Mouse (Mus musculus): ENCODE measurements at regions not wholly inside any gene's neighbourhood (a gene's known extent, or its start where the extent isn't known, plus 50 kb on each side); places are given as distances from the start of the nearest gene placed in this dataset.
A peak's percentile ranks its signal among the peaks of the same experiment; 100 is the strongest.

GRCm38 (mm10) chr12:39086285-39086684 lies 307.1 kb downstream of the Etv1 start:
- no peak for DNase-seq

DNA sequence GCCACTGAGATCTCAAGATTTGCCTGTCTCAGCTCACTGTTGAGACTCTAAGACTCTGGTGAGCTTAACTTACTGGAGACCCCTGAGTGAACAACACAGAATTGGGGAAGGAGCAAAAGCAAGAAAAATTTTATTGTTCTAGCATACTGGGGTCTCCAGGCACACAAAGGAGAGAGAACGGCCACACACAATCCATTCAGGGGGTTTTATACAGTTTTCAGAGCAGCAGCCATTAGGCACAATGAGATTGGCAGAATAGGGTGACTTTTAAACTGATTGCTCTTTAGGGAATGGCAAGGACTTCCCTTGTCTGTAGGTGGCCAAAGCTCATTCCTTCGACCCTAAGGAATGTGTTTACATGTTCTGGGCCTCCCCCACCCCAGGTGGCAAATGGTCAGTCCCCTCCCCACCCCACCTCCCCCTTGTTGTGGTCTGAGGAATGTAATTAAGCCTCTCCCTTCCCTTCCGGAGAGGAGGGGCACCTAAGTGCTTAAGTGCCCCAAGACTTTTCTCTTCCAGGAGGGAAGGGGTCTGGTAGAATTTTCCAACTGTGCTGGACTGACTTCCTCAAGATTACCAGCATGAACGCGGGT lies 315.6 kb downstream of the Etv1 start:
- no peak for DNase-seq

DNA sequence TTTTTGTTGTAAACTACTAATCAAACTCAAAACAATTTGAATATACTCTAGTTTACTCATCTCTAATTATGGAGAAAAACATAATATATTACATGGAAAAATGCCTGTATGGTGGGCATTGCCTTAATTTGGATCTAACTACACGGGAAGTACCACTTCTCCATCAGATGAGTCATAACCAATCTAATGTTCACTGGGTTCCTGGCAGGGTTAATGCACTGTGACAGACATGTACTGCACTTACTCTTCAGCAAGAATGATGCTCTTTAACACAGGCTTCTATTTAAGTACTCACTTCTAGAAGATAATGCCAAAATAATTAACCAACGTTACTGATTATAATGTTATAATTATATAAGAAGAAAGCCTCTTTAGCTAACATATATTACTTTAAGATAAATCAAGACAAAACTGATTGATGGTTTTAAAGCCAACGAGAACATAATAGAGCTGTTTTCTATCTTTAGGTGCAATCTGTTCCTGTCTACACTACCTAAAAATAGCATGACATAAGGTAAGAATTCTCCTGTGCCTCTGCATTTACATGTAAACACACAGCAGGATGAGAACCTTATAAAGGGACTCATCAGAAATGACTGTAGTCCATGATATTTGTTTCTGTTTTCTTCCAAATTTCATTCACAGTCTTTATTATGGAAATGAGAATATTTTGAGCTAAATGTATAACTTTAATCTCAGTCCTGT lies 344.4 kb downstream of the Etv1 start:
- no peak for DNase-seq

- no peak for DNase-seq
These were observed 375.5 kb downstream of the Etv1 start for GRCm38 (mm10) chr12:39154689-39155088.

GRCm38 (mm10) chr12:39176958-39177357 lies 397.8 kb downstream of the Etv1 start:
- DNase-seq = no peak

DNA sequence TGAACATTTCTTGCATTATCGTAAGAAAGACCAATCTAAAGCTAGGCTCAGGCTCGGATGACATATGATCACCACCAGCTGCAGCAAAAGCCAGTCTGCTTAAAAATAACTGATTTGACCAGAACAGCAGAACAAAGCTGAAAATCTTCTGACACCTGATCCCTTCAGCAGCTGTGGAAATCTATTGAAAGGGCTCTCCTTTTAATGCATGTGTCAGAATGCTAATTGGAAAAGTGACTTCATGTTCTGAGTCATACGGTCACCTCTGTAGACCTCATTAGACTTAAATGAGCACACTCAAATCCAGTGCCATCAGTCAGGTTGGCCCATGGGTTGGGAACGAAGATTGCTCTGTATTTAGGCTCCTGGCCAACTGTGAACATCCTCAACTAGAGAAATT lies 444.9 kb downstream of the Etv1 start:
- no peak for DNase-seq

GRCm38 (mm10) chr12:39256605-39257004 lies 477.4 kb downstream of the Etv1 start:
- peak; percentile 14 for DNase-seq

- DNase-seq = no peak
These were observed 478.4 kb downstream of the Etv1 start for GRCm38 (mm10) chr12:39257571-39257970.

DNA sequence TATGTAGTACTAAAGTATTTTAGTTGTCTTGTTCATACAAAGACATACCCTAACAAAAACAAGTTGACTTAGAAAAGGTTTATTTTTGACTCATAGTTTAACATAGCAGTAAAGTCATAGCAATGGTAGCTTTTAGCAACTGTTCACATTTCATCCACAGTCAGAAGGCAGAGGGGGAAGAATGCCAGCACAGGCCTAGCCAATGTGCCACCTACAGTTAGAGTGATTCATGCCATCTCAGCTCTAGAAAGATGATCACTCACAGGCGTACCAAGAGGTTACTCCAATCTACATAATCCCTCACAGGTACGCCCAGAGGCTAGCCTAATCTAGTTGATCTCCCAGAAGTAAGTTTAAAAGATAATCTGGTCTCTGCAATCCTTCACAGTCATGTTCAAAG lies 510.5 kb downstream of the Etv1 start:
- peak; percentile 16 for DNase-seq

DNA sequence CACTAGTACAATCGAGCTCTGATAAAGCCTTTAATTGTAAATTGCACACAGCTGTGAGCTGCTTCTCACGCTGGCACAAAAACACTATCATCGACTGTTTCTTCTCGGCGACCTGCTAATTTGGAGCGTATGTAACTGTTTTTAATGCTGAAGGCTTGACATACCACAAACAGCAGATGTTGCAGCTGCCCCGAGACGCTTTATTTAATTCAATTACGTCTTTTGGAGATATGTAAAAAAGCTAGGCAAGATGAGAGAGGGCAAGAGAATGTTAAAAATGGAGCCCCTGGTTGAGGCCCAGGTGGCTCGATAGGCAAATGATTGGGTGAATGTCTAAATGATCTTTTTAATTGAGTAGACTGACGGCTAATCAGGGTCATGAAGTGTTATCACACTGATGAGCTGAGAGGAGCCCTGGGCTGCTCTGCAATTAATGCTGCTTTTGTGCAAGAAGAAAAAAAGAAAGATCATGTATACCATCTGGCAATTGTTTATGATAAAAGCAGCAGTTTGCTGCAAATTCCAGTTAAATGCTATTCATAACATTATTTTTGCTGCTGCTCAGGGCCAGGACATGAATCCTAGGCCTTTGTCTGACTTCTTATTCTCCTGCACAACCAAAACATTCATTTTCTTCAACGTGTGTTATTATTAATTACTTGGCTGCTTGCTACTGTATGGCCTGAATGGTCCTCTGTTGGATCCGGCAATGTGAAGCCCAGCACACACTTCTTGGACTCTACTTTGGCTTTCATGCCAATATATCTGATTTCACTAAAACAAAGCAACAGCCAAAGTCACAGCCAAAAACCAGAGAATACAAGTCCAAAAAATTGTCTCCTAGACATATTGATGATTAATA lies 522.4 kb downstream of the Etv1 start:
- DNase-seq = peak; percentile 15

GRCm38 (mm10) chr12:39302213-39302591 lies 523.0 kb downstream of the Etv1 start:
- DNase-seq = no peak

- no peak for DNase-seq
These were observed 528.6 kb downstream of the Etv1 start for GRCm38 (mm10) chr12:39307746-39308145.

GRCm38 (mm10) chr12:39309905-39310304 lies 530.7 kb downstream of the Etv1 start:
- DNase-seq = no peak

DNA sequence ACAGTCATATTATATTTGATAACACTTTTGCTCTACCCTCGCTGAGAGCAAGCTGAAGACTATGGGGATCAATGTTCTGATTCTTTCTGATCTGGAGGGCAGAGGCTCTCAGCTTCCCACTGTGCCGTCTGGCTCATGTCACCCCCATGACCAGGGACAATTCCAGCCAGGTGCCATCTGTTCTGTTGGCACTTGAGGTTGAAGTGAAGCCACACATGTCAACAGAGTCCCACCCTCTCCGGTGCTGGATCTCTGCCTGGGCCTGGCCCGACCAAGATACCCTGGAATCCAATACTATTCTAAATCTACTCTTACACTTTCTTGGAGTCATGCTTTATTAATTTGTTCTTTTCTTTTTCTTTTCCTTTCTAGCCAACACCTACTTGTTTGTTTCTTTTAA lies 538.0 kb downstream of the Etv1 start:
- no peak for DNase-seq

- DNase-seq = no peak
These were observed 542.3 kb downstream of the Etv1 start for GRCm38 (mm10) chr12:39321453-39321852.

DNA sequence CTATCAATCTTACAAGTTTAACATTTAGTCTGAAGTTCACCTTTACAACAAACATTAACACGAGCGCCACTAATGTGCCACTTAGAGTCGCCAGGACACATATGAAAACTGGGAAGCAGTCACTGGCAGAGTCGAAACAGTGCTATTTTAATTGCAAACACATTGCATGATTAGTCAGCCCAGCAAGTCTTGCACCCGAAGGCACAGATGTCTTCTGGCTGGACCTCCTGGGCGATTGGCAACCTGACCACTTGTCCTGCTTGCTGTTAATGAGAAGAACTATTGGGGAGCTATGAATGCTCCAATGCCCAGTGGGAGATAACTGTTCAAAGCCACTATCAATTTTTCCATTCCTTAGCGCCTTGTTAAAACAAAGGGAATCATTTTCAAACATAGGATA lies 547.0 kb downstream of the Etv1 start:
- peak; percentile 36 for DNase-seq

GRCm38 (mm10) chr12:39326668-39327299 lies 547.6 kb downstream of the Etv1 start:
- DNase-seq = no peak

DNA sequence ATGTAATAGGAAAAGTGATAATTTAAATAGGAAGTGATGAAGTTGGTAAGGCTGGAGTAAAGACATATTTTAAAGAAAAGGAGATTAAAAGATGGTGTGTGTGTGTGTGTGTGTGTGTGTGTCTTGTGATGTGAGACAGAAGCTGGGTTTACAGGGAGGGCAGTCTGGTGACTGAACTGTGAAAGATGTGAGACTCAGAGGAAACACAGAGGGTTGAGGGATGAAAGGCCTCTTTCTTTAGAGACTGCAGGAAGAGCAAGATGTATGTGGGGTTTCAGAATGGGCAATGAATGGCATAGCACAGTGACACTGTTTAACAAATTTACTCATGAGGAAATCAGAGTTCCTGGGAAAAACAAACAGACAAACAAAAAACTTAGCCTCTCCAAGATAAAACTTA lies 549.2 kb downstream of the Etv1 start:
- no peak for DNase-seq

DNA sequence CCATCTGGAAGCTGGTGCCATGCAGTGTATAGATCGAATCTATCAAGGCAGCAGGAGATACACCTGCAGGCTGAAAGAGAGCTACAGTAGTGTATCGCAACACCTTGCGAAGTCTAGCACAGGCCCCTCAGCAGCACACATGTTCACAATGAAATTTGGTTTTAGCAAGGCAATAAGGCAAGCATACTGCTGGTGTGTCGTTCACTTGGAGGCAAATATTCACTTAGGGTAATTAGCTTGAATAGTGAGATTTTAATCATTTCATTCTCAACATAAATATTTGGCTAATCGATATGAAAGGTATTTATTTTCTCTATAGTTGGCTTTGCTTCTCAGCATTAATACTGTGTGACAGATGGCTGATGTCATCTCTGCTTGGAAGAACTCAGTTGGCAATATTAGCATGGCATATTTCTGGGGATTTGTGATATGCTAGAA lies 559.9 kb downstream of the Etv1 start:
- DNase-seq = no peak

DNA sequence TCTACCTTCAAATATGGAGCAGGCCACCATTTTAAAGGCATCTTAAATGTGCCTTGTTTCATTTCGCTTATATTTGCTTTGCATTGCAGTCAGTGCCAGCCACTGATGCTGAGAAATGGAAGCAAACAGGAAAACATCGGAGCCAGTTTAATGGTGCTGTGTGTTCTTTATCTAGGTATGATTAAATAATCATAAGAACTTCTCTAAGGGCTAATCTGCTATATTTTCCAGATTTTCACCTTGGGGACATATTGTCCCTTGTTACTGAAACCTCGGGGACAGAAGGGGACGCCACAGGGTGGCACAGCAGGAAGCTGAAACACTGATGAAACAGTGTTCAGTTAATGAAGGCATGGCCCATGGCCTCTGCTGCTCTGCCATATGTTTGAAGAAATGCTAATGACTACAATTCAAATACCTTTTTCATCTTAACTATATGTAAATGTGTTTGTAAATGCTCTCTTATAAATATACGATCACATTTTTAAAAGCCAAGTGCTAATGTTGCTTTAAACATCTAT lies 562.6 kb downstream of the Etv1 start:
- DNase-seq = no peak

DNA sequence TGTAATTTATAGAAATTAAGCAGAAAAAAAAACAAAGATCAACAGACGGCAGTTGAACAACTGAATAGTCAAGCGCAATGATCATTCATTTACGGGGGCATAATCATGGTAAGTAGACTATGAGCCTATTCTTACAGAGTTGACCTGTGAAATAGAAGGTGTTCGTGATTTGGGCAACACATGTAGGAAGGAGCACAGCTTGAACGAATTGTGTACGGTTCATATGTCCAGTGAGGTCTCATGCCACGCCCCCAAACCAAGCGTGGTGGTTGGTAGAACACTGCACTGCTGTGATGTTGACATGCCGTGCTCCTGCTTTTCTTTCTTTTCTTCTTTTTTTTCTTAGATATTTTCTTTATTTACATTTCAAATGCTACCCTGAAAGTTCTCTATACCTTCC lies 563.1 kb downstream of the Etv1 start:
- DNase-seq = no peak

DNA sequence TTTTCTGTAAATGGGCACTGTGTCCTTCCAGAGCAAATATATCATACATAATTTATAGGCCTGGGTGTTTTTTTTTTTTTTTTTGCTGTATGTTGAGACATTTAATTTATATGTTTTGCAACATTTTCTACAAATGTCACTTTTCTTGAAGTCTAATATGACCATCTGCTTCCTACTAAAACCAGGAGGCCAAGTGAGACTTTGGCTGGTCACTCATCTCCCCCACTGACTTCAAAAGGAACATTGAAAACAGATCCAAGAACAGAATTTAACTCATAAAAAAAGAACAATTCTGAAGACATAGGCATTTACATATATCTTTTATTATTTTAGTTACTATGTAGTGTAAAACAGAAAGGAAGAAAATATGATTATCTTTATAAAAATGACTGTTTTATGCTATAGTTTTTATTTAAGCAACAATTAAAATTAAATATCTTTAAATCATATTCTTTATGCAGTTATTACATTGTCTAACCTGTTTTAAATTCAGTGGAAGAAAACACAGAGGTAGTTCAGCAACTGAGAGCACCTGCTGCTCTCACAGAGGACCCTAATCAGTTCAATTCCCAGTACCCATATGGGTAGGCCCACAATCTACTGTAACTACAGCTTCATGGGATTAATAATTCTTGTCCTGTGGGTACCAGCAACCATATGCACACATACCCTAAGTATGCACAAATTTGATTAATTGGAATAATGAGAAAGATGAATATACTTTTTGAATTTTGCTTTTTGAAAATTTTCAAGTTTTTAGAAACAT lies 592.5 kb downstream of the Etv1 start:
- no peak for DNase-seq
